In the genomic region with DNA sequence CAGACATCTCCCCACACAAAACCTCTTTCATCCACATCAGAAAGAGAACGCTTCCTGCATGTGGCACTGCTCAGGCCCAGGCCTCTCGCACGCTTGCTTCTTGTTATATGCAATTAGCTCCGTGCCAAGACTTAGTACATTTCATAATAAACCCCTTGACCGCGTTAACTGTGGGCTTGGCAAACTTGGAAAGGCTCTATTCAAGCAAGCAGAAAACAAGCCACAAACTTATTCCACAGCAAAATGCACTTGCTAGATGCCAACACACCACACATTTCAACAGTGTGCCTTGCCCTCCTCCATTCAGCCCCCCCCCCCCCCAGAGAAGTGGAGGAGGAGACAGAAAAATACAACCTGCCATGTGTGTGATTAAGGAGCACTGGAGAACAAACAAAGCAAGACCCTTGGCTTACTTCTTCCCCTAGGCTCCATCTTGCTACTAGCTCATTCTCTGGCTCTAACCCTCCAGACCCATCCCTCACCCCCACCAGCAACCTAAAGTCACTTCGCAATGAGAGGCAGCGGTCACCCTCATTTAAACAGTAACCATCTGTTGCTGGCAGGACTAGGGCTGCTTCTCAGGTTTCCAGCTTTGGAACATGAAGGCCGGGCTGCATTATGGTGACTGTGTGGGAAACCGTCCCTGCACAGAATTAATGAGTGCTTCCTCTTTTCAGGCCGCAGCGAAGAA, we compare ENCODE assay signal across 8 mouse cellular contexts.
DNase-seq lines count a peak whose midpoint lies in the region; ATAC-seq and TF ChIP-seq lines count a peak whose summit lies in the region.

No protein-coding gene starts in this region.

- no peaks in the 10 kb centered on the region for H3K27me3 ChIP-seq in cerebellum, adult 2 months (ENCODE audit: control insufficient read depth, insufficient read depth, low read length)

- no peaks in the 10 kb centered on the region for H3K4me1 ChIP-seq in cerebellum, adult 2 months (ENCODE audit: control insufficient read depth, insufficient read depth, low read length)

- TF ChIP-seq CTCF in cerebellum, adult 2 months (IDR thresholded peaks at IDR 0.05; ENCODE audit: borderline replicate concordance, insufficient read depth, low read depth, low read length) = no peak

- H3K27ac ChIP-seq in cerebellum, adult 2 months (ENCODE audit: insufficient read depth, low read length) = no peak overlapping the region

- DNase-seq in cerebellum, postnatal 14 days = peak; percentile 3 to 13
- DNase-seq in cerebellum, adult 2 months = no peak
- DNase-seq in forelimb bud, embryonic 11.5 days (ENCODE audit: low read depth, low spot score) = peak; percentile 67
- peak; percentile 7 to 26 for DNase-seq in kidney, postnatal 36 days
- peak; percentile 59 for DNase-seq in neural tube, embryonic 10.5 days (ENCODE audit: extremely low spot score, low spot score)
- DNase-seq in heart, adult 9 months (ENCODE audit: low spot score in 2 of 2) = no peak
- DNase-seq in right cerebral cortex, adult 2 months (ENCODE audit: low spot score in 2 of 2) = no peak

- H3K4me3 ChIP-seq in cerebellum, adult 2 months (replicated peaks; ENCODE audit: insufficient read depth, low read depth, low read length) = no peak overlapping the region

- WGBS in cerebellum, adult 2 months = 20% methylated on average over 12 of the region's 12 CpGs

- ATAC-seq in megakaryocyte-erythroid progenitor cell, adult 5-6 weeks (replicated peaks; ENCODE audit: low FRiP score, low TSS enrichment, poor library complexity, severe bottlenecking) = no peak

- no peak for TF ChIP-seq POLR2A in cerebellum, adult 2 months (IDR thresholded peaks at IDR 0.05; ENCODE audit: borderline replicate concordance, insufficient read depth, low read length)

Comparison
In these comparisons a context has a peak if more than half of its experiments do, and no peak if none do; other contexts are left out.
1. DNase-seq: peak in cerebellum, postnatal 14 days (2 of 2), forelimb bud, embryonic 11.5 days (single experiment), kidney, postnatal 36 days (2 of 2) and neural tube, embryonic 10.5 days (single experiment); none in cerebellum, adult 2 months (0 of 2), heart, adult 9 months (0 of 2) and right cerebral cortex, adult 2 months (0 of 2).